In the genomic region with DNA sequence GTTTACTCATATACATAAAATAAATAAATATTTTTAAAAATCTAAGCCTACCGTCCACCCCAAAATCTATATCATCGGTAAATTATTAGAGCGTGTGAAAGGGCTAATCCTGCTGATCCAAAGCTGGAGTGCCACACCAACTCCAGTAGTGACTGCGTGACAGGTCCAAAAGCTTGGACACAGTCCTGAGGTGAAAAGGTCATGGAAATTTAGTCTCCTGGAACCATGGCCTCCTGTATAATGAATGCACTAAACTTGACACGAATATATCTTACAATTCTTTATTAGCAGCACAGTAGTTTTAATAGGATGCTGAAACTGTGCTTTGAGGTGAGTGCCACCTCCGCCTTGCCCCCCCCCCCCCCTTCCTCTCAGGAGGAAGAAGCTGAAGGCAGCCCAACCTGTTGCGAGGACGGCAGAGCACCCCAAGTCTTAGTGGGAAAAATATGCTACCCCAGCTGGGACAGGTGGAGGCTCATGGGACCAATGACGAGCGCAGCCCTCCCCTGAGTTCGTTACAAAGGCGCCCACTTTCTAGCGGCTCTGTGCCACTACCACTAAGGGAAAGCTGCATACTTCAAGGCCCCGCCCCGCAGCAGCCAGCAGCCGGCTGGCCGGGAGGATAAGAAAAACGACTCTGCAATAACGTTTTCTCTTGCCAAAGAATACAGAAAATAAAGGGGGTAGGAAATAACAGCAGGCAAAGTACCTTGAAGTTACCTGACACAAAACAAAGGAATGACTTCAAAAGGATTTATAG, we compare ENCODE assay signal across 10 mouse cellular contexts. TPM values are rescaled to one million over a fixed set of nuclear protein-coding genes. Genes with fewer than 3 reads are reported as not detected.
DNase-seq lines count a peak whose midpoint lies in the region; ATAC-seq lines count a peak whose summit lies in the region.
"Had no signal": no experiment of that assay in that cellular context is flagged by ENCODE, and none has a peak within 500 bp of the region (broad histone marks: within the 10 kb centered on the region; RNA-seq: fewer than 3 reads in every experiment).

No protein-coding gene starts in this region.

- H3K36me3 ChIP-seq in neural tube, embryonic 11.5 days (ENCODE audit: control insufficient read depth, insufficient read depth, low read length) = no peaks in the 10 kb centered on the region
- no peaks in the 10 kb centered on the region for H3K36me3 ChIP-seq in forebrain, embryonic 14.5 days (ENCODE audit: control insufficient read depth, insufficient read depth, low read length)
- no peaks in the 10 kb centered on the region for H3K36me3 ChIP-seq in kidney, embryonic 15.5 days
- H3K36me3 ChIP-seq in stomach, embryonic 14.5 days (ENCODE audit: control insufficient read depth, insufficient read depth, low read length) = no peaks in the 10 kb centered on the region

- no peak overlapping the region for H3K27ac ChIP-seq in neural tube, embryonic 11.5 days (ENCODE audit: low read depth, low read length)
- H3K27ac ChIP-seq in forebrain, embryonic 14.5 days (ENCODE audit: low read depth, low read length) = no peak overlapping the region
- no peak overlapping the region for H3K27ac ChIP-seq in kidney, embryonic 15.5 days
- no peak overlapping the region for H3K27ac ChIP-seq in stomach, embryonic 14.5 days (ENCODE audit: low read length)

- ATAC-seq in neural tube, embryonic 11.5 days (ENCODE audit: insufficient read depth, low FRiP score, low TSS enrichment) = peak; percentile 80; the same call in 1 of the 2 replicates
- peak; percentile 79; the same call in 1 of the 2 replicates for ATAC-seq in forebrain, embryonic 14.5 days
- peak; percentile 77; the same call in 1 of the 2 replicates for ATAC-seq in kidney, embryonic 15.5 days (replicated peaks; ENCODE audit: low FRiP score)
- peak; percentile 81 for ATAC-seq in stomach, embryonic 14.5 days (ENCODE audit: insufficient number of reproducible peaks, insufficient read depth, low FRiP score, low read depth)
- ATAC-seq: Patski had no signal

- no peaks in the 10 kb centered on the region for H3K27me3 ChIP-seq in neural tube, embryonic 11.5 days (ENCODE audit: control insufficient read depth, insufficient read depth, low read length)
- H3K27me3 ChIP-seq in forebrain, embryonic 14.5 days (replicated peaks; ENCODE audit: control insufficient read depth, insufficient read depth, low read length) = no peaks in the 10 kb centered on the region
- H3K27me3 ChIP-seq in kidney, embryonic 15.5 days = no peaks in the 10 kb centered on the region
- no peaks in the 10 kb centered on the region for H3K27me3 ChIP-seq in stomach, embryonic 14.5 days (ENCODE audit: control insufficient read depth, insufficient read depth, low read length)
- H3K27me3 ChIP-seq: Patski had no signal

- H3K4me1 ChIP-seq in neural tube, embryonic 11.5 days (ENCODE audit: control insufficient read depth, insufficient read depth, low read length) = no peaks in the 10 kb centered on the region
- H3K4me1 ChIP-seq in forebrain, embryonic 14.5 days (ENCODE audit: control insufficient read depth, insufficient read depth, low read length) = no peaks in the 10 kb centered on the region
- H3K4me1 ChIP-seq in kidney, embryonic 15.5 days = peaks cover 9% of the 10 kb centered on the region; the same call in 1 of the 2 replicates
- H3K4me1 ChIP-seq in stomach, embryonic 14.5 days (ENCODE audit: control insufficient read depth, insufficient read depth, low read length) = no peaks in the 10 kb centered on the region

- peak; percentile 26 for DNase-seq in neural tube, embryonic 11.5 days (ENCODE audit: low spot score)
- no peak for DNase-seq in neural tube, embryonic 10.5 days (ENCODE audit: extremely low spot score, low spot score)
- peak; percentile 50 for DNase-seq in forebrain, embryonic 14.5 days (ENCODE audit: low spot score)
- DNase-seq in lung, postnatal 10 days = peak; percentile 46
- no peak for DNase-seq in frontal cortex, postnatal 25 days (ENCODE audit: low spot score in 2 of 2)
- DNase-seq in gastrocnemius, postnatal 4 days (ENCODE audit: low spot score in 2 of 2) = no peak

- WGBS in neural tube, embryonic 11.5 days = 22% methylated on average over 19 of the region's 19 CpGs
- WGBS in forebrain, embryonic 14.5 days = 20% methylated on average over 19 of the region's 19 CpGs
- 19% methylated on average over 19 of the region's 19 CpGs for WGBS in kidney, embryonic 15.5 days
- WGBS in stomach, embryonic 14.5 days = 22% methylated on average over 19 of the region's 19 CpGs

- no peaks in the 10 kb centered on the region for H3K9me3 ChIP-seq in neural tube, embryonic 11.5 days (ENCODE audit: control insufficient read depth, low read length)
- no peaks in the 10 kb centered on the region for H3K9me3 ChIP-seq in forebrain, embryonic 14.5 days (replicated peaks; ENCODE audit: control insufficient read depth, low read length)
- no peaks in the 10 kb centered on the region for H3K9me3 ChIP-seq in kidney, embryonic 15.5 days (replicated peaks)
- no peaks in the 10 kb centered on the region for H3K9me3 ChIP-seq in stomach, embryonic 14.5 days (ENCODE audit: control insufficient read depth, low read depth, low read length)

- no peak overlapping the region for H3K4me3 ChIP-seq in neural tube, embryonic 11.5 days (ENCODE audit: low read depth, low read length)
- H3K4me3 ChIP-seq in forebrain, embryonic 14.5 days (ENCODE audit: low read depth, low read length) = no peak overlapping the region
- H3K4me3 ChIP-seq in kidney, embryonic 15.5 days (replicated peaks) = peak overlapping the region; percentile 27
- peak overlapping the region; percentile 12; the same call in 1 of the 2 replicates for H3K4me3 ChIP-seq in stomach, embryonic 14.5 days (ENCODE audit: low read depth, low read length)
- H3K4me3 ChIP-seq: myocyte had no signal

- H3K4me2 ChIP-seq in neural tube, embryonic 11.5 days (ENCODE audit: low read depth) = peak overlapping the region; percentile 28
- peak overlapping the region; percentile 35 for H3K4me2 ChIP-seq in forebrain, embryonic 14.5 days (ENCODE audit: low read length)
- peak overlapping the region; percentile 53 for H3K4me2 ChIP-seq in kidney, embryonic 15.5 days
- H3K4me2 ChIP-seq in stomach, embryonic 14.5 days (replicated peaks; ENCODE audit: low read depth, low read length) = peak overlapping the region; percentile 40

- no peak overlapping the region for H3K9ac ChIP-seq in neural tube, embryonic 11.5 days (ENCODE audit: low read length)
- H3K9ac ChIP-seq in forebrain, embryonic 14.5 days (ENCODE audit: low read length) = no peak overlapping the region
- no peak overlapping the region for H3K9ac ChIP-seq in kidney, embryonic 15.5 days
- H3K9ac ChIP-seq in stomach, embryonic 14.5 days (replicated peaks; ENCODE audit: low read depth, low read length) = no peak overlapping the region

RNA-seq across cellular contexts. Expression of a gene that starts 4.6 kb away (rescaled TPM):
- polyA plus RNA-seq in neural tube, embryonic 11.5 days (2014; fragmentation: Nextera tagmentation; extraction: Ambion mirVana) = not detected in 2 replicates
- not detected in 2 replicates for polyA plus RNA-seq in forebrain, embryonic 14.5 days (2014; fragmentation: Nextera tagmentation; extraction: Ambion mirVana)
- 0.27 and 0.94 TPM in 2 replicates for polyA plus RNA-seq in kidney, embryonic 15.5 days (2015; fragmentation: Nextera tagmentation; extraction: Ambion mirVana)
- 0.42 and 0.86 TPM in 2 replicates for polyA plus RNA-seq in stomach, embryonic 14.5 days (2014; fragmentation: Nextera tagmentation; extraction: Ambion mirVana)
- total RNA-seq in gastrocnemius, postnatal 4 days (2021) = under 1 TPM in 1 of 2 experiments, not detected in 1; 0.29 TPM
- polyA plus RNA-seq: myocyte, Patski had no signal

RNA-seq across cellular contexts. Expression of a gene that starts 28.1 kb away (rescaled TPM):
- polyA plus RNA-seq in neural tube, embryonic 11.5 days (2014; fragmentation: Nextera tagmentation; extraction: Ambion mirVana) = 0.19 and 0.49 TPM in 2 replicates
- polyA plus RNA-seq in forebrain, embryonic 14.5 days (2014; fragmentation: Nextera tagmentation; extraction: Ambion mirVana) = not detected in 2 replicates
- 0.16 TPM in 1 of 2 replicates, not detected in the other for polyA plus RNA-seq in kidney, embryonic 15.5 days (2015; fragmentation: Nextera tagmentation; extraction: Ambion mirVana)
- polyA plus RNA-seq in stomach, embryonic 14.5 days (2014; fragmentation: Nextera tagmentation; extraction: Ambion mirVana) = 0.20 TPM in 1 of 2 replicates, not detected in the other
- under 1 TPM; 0.25 to 0.31 TPM for total RNA-seq in gastrocnemius, postnatal 4 days (2021)
- polyA plus RNA-seq: myocyte, Patski had no signal

RNA-seq across cellular contexts. Expression of a gene that starts 42.6 kb away (rescaled TPM):
- 89.5 and 90.4 TPM in 2 replicates for polyA plus RNA-seq in neural tube, embryonic 11.5 days (2014; fragmentation: Nextera tagmentation; extraction: Ambion mirVana)
- 81.0 and 91.9 TPM in 2 replicates for polyA plus RNA-seq in forebrain, embryonic 14.5 days (2014; fragmentation: Nextera tagmentation; extraction: Ambion mirVana)
- polyA plus RNA-seq in kidney, embryonic 15.5 days (2015; fragmentation: Nextera tagmentation; extraction: Ambion mirVana) = 84.8 and 93.1 TPM in 2 replicates
- 91.4 and 93.6 TPM in 2 replicates for polyA plus RNA-seq in stomach, embryonic 14.5 days (2014; fragmentation: Nextera tagmentation; extraction: Ambion mirVana)
- total RNA-seq in gastrocnemius, postnatal 4 days (2021) = 10 to 100 TPM; 36.9 to 40.5 TPM

RNA-seq across cellular contexts. Expression of a gene that starts 42.7 kb away (rescaled TPM):
- 13.2 and 15.0 TPM in 2 replicates for polyA plus RNA-seq in neural tube, embryonic 11.5 days (2014; fragmentation: Nextera tagmentation; extraction: Ambion mirVana)
- polyA plus RNA-seq in forebrain, embryonic 14.5 days (2014; fragmentation: Nextera tagmentation; extraction: Ambion mirVana) = 14.4 and 18.3 TPM in 2 replicates
- polyA plus RNA-seq in kidney, embryonic 15.5 days (2015; fragmentation: Nextera tagmentation; extraction: Ambion mirVana) = 10.3 and 10.5 TPM in 2 replicates
- polyA plus RNA-seq in stomach, embryonic 14.5 days (2014; fragmentation: Nextera tagmentation; extraction: Ambion mirVana) = 7.1 and 8.7 TPM in 2 replicates
- 1 to 10 TPM; 4.8 to 5.2 TPM for total RNA-seq in gastrocnemius, postnatal 4 days (2021)

Comparison
In these comparisons a context has a peak if more than half of its experiments do, and no peak if none do; other contexts are left out.
1. DNase-seq: peak in neural tube, embryonic 11.5 days (single experiment), forebrain, embryonic 14.5 days (single experiment) and lung, postnatal 10 days (single experiment); none in neural tube, embryonic 10.5 days (single experiment), frontal cortex, postnatal 25 days (0 of 2) and gastrocnemius, postnatal 4 days (0 of 2).
2. H3K4me3 ChIP-seq: peak in kidney, embryonic 15.5 days (single experiment) and stomach, embryonic 14.5 days (single experiment); none in neural tube, embryonic 11.5 days (single experiment) and forebrain, embryonic 14.5 days (single experiment).
3. Peak in every context shown above with its lines, with median percentiles within 50 percentile points of each other: ATAC-seq and H3K4me2 ChIP-seq.